Mouse (Mus musculus): Measurements from ENCODE around the gene Tesk1. TPM values are rescaled to one million over a fixed set of nuclear protein-coding genes. Genes with fewer than 3 reads are reported as not detected.

Gene Tesk1
- 53.9 and 59.0 TPM in 2 replicates for total RNA-seq (2021)
- long read RNA-seq, experiment 1, transcript Tesk1-201 (10 exons, 3,947 nt) = major isoform, 96 of 116 reads
- long read RNA-seq, experiment 1, partial matches to known transcripts = 18 of 116 reads
- long read RNA-seq, experiment 1, other reads (novel, unspliced or antisense) = 0 of 116 reads
- long read RNA-seq, experiment 2, transcript Tesk1-201 (10 exons, 3,947 nt) = major isoform, 68 of 82 reads
- long read RNA-seq, experiment 2, partial matches to known transcripts = 9 of 82 reads
- long read RNA-seq, experiment 2, other reads (novel, unspliced or antisense) = 5 of 82 reads

DNA sequence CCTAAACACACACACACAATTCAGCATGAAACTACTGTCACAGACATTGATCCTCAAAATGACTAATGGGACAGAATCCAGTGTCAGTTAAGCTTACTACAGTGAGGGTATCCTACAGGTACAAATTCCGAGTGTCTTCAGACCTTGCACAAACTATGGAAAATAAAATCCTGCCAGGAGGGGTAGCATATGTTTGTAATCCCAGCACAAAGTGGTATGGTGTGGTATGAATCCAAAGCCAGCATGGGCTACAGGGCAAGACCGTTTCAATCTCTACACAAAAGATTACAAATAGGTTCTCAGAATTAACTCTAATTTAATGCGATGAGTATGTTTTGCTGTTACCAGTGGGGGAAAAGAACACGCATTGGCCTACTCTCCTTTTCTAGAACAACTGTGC, at the start of gene Tesk1:
Gene Tesk1 (plus strand): TSS at position 301 of the 400 bp plus-strand sequence.
- no peak for DNase-seq

- peak; percentile 80 for DNase-seq
Measured at GRCm38 (mm10) chr4:43394345-43394891, 47.3 kb upstream of the Tesk1 start.

DNA sequence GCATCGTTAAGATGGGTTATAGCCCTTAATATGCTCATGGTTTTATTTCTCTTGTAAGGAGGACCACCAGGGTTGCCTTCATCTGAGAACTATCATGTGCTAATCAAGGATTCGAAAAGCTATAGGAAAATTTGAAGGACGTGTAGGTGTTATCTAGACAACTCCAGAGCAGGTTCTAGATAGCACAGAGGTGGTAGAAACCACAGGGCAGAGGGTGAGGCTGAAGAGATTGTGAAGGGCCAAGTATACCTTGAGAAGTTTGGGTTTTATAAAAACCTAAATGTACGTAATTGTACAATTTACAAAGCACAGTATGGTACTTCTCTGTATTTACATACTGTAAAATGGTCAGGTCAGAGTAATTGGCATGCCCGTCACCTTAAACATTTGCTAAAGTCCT, 46.6 kb upstream of the Tesk1 start:
- DNase-seq = no peak

DNA sequence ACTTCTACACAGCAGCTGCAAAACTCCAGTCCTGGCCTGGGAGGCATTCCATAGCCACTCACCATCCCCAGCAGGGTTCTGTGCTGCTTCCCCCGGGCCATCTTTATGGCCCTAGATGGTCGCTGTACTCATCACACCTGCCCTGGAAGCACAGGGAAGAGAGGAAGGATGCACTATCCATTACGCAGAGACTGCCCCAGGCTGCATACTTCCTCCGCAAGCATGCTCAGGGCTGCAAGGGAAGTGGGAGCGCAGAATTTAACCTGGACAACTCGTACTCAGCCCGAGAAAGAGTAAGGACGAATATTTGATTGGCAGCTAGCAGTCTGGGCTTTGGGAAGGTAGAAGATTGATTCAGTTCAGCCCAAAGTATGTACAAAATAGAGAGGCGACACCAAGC, 45.9 kb upstream of the Tesk1 start:
- DNase-seq = no peak

- DNase-seq = no peak
Measured at GRCm38 (mm10) chr4:43396381-43396780, 45.4 kb upstream of the Tesk1 start.

GRCm38 (mm10) chr4:43398014-43398413, 43.7 kb upstream of the Tesk1 start:
- DNase-seq = no peak

GRCm38 (mm10) chr4:43398829-43399331, 42.9 kb upstream of the Tesk1 start:
- DNase-seq = peak; percentile 86

DNA sequence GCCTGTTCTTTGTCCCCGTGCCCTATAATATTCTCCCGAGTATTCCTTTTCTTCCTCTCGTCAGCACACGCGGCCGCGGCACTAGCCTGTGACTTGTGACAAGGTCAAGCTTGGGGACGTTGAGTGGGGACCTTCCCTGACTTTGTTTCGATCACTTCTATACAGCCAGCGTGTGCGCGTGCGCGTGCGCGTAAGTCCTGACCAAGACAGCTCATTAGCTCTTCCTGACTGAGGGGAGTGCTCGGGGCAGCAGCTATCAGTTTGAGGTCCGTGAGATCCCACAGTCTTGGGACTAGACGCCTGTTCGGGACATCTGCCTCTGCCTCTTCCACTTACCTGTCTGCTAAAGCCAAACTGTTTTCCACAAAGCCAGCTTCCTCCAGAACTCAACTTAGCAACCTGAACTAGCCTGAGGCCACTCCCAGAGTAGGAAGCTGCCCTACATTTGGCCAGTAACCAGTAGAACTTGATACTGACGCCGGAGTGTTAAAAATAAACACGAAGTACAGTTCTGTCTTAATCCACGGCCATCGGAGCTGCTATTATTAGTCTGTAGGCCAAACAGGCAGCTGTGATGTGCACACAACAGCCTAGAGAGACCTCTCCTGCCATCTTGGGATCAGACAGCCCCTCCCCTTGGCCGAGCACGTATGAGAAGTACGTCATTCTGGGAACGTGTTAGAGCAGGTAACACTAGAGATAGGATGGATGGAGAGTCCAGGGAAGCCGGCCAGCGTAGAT, 42.2 kb upstream of the Tesk1 start:
- no peak for DNase-seq

GRCm38 (mm10) chr4:43400976-43401375, 40.8 kb upstream of the Tesk1 start:
- DNase-seq = no peak

DNA sequence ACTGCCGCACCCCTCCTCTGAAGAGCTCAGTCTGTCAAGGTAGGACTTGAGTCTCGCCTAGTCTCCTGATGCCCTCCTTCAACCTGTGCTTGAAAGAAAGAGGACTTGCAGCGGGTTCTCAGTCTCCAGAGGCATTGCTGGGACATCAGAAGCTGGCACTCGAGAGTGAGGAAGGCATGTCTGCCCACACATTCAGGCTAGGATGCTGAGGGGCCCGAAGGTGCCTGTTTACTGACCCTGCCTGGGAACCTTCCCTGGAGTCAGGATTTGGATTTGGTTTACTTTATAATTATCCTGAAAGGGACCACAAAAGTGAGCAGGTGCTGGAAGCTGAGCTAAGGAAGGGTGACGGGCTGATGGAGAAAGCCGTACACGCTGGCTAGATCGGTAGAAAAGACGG, 40.3 kb upstream of the Tesk1 start:
- no peak for DNase-seq

DNA sequence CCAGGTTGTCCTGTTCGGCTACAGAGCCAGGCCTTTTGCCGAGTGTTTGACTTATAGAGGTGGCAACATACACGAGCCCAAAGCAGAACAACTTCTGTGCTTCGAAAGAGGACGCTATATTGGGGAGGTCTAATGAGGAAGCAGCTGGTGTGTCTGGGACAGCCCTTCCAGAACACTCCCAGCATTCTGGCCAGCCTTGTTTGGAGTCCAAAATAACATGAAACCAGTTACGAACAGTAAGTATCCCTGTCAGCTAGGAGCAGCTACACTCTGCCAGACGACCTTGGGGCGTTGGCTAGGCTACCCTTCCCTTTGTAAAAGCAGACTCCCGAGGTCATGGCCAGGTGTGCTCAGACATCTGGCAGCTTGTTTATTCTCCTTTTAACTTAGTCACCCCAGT, 39.5 kb upstream of the Tesk1 start:
- DNase-seq = peak; percentile 69

DNA sequence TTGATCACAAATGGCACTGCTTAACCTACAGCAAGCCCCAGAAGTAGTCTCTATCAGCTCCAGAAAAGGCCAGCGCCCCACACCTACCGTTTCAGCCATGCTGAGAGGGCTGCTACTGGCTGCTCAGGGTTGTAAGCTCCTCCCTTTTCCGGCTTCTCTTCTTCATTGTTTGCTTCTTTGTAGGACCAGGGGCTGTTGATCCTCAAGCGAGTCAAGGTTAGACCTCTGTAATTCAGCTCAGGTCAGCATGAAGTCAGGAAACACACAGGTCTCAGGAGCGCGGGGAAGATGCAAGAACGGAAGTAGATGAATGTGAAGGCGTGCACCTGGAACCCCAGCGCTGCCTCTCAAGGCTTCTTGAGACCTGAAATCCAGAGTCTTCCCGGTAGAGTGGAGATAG, 37.0 kb upstream of the Tesk1 start:
- no peak for DNase-seq

GRCm38 (mm10) chr4:43406162-43406971, 35.4 kb upstream of the Tesk1 start:
- peak; percentile 90 for DNase-seq

GRCm38 (mm10) chr4:43407071-43407920, 34.4 kb upstream of the Tesk1 start:
- DNase-seq = no peak

GRCm38 (mm10) chr4:43414761-43415160, 27.0 kb upstream of the Tesk1 start:
- DNase-seq = no peak

DNA sequence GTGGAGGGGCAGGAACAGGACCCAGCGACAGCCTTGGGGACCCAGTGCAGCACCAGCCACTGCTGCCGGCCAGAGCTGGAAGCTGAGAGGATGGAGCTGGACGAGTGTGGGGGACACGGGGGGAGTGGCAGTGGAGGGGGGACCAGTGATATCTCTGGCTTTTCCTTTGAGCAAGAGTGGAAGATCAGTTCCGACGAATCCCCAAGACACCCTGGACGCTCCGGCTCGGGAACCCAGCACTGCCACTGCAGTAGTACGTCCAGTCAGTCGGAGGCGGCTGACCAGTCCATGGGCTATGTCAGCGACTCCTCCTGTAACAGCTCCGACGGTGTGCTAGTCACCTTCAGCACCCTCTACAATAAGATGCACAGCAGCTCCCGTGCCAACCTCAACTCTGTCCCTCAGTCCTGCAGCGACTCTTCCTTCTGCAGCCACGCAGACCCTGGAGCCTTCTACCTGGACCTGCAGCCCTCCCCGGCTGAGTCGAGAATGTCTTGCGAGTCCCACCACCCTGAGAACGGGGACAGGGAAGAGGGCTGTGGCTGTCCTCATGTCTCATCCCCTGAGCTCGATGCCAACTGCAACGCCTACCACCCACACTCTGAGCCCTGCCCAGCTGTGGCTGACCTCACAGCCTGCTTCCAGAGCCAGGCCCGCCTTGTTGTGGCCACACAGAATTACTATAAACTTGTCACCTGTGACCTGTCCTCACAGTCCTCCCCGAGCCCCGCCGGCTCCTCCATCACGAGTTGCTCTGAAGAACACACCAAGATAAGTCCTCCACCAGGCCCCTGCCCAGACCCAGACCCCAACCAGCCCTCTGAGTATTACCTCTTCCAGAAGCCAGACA, 26.3 kb upstream of the Tesk1 start:
- no peak for DNase-seq

DNA sequence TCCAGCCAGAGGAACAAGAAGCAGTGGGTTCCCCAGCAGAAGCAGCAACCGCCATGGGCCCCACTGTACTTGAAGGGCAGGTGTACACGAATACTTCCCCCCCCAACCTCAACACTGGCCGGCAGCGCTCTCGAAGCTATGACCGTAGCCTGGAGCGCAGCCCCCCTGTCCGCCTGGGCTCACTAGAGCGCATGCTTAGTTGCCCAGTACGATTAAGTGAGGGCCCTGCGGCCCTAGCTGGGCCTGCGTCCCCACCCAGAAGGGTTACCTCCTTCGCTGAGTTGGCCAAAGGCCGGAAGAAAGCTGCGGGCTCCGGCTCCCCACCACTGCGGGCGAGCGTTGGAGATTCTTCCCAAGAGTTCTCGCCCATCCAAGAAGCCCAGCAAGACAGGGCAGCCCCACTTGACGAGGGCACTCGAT, 25.7 kb upstream of the Tesk1 start:
- no peak for DNase-seq

DNA sequence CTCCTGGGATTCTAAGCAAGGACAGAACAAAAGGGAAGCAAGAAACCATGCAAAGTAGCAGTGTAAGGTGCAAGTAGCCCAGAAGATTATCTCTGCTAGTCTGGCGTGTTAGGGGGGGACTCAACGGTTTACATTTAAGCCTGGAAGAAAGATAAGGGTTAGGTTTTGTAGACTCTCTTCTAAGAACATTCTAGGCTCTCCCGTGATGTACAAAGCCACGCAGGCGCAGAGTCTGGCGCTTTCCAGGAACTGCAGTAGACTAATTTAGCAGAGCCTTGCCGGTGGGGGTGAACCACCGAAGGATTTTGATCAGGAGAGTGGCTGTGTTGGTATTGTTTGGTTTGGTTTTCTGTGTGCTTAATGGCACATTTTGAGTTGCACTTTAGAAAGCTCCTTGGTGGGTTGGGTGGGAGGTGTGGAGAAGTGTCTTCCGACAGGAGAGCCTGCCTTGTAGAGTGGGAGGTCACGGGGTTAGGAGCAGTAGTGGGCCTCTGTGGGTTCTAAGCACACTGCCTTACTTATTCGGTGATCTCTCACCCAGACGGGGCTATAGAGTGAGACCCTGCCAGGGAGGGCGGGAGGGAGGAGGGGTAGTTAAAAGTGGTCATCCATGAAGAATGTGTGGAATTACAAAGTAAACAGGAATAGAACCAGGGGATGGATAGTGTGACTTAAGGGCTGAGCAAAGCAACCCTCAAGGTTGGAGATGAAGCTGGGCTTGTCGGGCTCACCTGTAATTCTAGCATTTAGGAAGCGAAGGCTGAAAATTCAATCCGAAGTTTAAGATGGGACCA, 24.3 kb upstream of the Tesk1 start:
- no peak for DNase-seq

- no peak for DNase-seq
Measured at GRCm38 (mm10) chr4:43418450-43418849, 23.3 kb upstream of the Tesk1 start.
